Mouse (Mus musculus): Measurements from ENCODE around the gene Yod1. TPM values are rescaled to one million over a fixed set of nuclear protein-coding genes. Genes with fewer than 3 reads are reported as not detected.

Gene Yod1
- 5.9 and 7.5 TPM in 2 replicates for polyA plus RNA-seq (2014; fragmentation: Nextera tagmentation; extraction: Ambion mirVana)

DNA sequence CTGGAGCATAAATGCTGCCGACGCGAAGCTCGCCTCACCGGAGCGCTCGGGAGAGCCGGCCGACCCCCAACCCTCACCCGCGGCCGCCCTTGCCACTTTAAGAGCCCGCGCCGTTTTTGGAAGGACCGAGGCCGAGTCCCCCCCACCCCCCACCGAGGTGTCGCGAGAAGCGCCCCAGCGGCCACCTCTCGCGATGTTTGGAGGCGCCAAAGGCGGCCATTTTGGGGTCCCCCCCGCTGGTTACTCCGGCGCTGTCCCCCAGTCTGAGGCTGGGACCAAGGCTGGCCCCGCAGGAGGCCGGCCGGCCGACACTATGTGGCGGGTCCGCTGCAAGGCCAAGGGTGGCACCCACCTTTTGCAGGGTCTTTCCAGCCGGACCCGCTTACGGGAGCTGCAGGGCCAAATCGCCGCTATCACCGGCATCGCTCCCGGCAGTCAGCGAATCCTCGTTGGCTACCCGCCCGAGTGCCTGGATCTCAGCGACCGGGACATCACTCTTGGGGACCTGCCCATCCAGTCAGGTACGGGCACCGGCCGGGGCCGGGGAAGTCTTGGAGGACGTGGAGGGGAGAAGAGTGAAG is at the start of gene Yod1:
Gene Yod1, plus strand, starts transcription at position 37 of the 581 bp plus-strand sequence.
- H3K4me3 ChIP-seq (ENCODE audit: low read depth, low read length): peak within 1 kb of the TSS; percentile 83
- H3K36me3 ChIP-seq (replicated peaks; ENCODE audit: control insufficient read depth, insufficient read depth, low read depth, low read length): no peaks in the 10 kb centered on the region
- ATAC-seq (replicated peaks; ENCODE audit: insufficient number of reproducible peaks, low FRiP score, low TSS enrichment, low read depth) (peak; percentile 75), DNase-seq (ENCODE audit: low spot score) (peak; percentile 93)
- H3K4me1 ChIP-seq (ENCODE audit: control insufficient read depth, insufficient read depth, low read length): no peaks in the 10 kb centered on the region
- peak within 1 kb of the TSS; percentile 88 for H3K4me2 ChIP-seq (ENCODE audit: low read depth, low read length)
- H3K9me3 ChIP-seq (replicated peaks; ENCODE audit: control insufficient read depth, low read length): no peaks in the 10 kb centered on the region
- peak within 1 kb of the TSS; percentile 3; the same call in 1 of the 2 replicates for H3K27ac ChIP-seq (replicated peaks; ENCODE audit: low read depth, low read length)
- no peaks in the 10 kb centered on the region for H3K27me3 ChIP-seq (ENCODE audit: control insufficient read depth, insufficient read depth, low read length)
- under 1% methylated on average over 53 of the region's 54 CpGs for WGBS
- H3K9ac ChIP-seq (replicated peaks; ENCODE audit: low read length): peak within 1 kb of the TSS; percentile 95

DNA sequence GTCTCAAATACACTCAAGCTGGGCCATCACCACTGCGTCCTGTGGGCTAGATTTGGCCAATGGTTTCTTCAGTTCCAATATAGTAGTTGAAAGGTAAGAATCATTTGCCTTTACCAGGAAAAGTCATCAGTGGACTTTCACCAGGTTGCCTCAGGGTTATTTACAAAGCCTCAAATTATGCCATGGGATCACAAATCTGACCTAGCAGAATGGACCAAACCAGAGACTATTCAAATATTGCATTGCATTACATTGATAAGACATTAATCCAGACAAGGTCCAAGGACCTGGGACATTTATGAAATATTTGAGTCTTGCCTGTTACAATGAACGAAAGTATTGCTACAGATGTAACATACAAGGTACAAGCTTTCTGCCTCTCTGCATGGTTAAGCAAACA is 38.6 kb upstream of the Yod1 start:
- WGBS: 85% methylated on average over 2 of the region's 2 CpGs
- DNase-seq (ENCODE audit: low spot score): no peak
- no peaks in the 10 kb centered on the region for H3K36me3 ChIP-seq (replicated peaks; ENCODE audit: control insufficient read depth, insufficient read depth, low read depth, low read length)

DNA sequence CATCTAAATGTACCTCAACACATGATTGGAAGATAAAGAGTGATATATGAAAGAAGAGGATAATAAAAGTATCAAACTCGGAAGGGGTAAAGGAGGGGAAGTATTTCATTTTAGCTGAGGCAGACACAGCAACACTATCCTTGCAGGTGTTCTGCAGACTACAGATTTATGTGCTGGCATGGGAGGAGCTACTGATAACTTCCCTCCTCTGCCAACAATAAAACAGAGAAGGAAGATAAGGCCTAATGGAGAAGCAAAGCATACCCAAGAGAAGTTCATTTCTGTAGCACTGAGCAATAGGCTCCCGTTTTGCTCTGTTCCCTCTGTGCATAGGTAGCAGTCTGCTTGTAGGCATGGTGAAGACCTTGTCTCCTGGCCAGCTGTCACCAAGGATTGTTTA is 36.1 kb upstream of the Yod1 start:
- Histone ChIP-seq H3K9ac (replicated peaks; ENCODE audit: low read length) (no peak overlapping the region), H3K4me2 (ENCODE audit: low read depth, low read length) (no peak overlapping the region), H3K27ac (replicated peaks; ENCODE audit: low read depth, low read length) (no peak overlapping the region), H3K4me1 (ENCODE audit: control insufficient read depth, insufficient read depth, low read length) (no peaks in the 10 kb centered on the region), H3K4me3 (ENCODE audit: low read depth, low read length) (no peak overlapping the region), H3K27me3 (ENCODE audit: control insufficient read depth, insufficient read depth, low read length) (no peaks in the 10 kb centered on the region), H3K9me3 (replicated peaks; ENCODE audit: control insufficient read depth, low read length) (no peaks in the 10 kb centered on the region), H3K36me3 (replicated peaks; ENCODE audit: control insufficient read depth, insufficient read depth, low read depth, low read length) (no peaks in the 10 kb centered on the region)
- 93% methylated on average over 2 of the region's 2 CpGs for WGBS
- DNase-seq (ENCODE audit: low spot score): no peak
- no peak for ATAC-seq (replicated peaks; ENCODE audit: insufficient number of reproducible peaks, low FRiP score, low TSS enrichment, low read depth)

More for the DNA sequence above, 38.6 kb upstream of the Yod1 start:
- Histone ChIP-seq H3K9ac (replicated peaks; ENCODE audit: low read length) (no peak overlapping the region), H3K27me3 (ENCODE audit: control insufficient read depth, insufficient read depth, low read length) (no peaks in the 10 kb centered on the region), H3K4me3 (ENCODE audit: low read depth, low read length) (no peak overlapping the region), H3K27ac (replicated peaks; ENCODE audit: low read depth, low read length) (no peak overlapping the region), H3K9me3 (replicated peaks; ENCODE audit: control insufficient read depth, low read length) (no peaks in the 10 kb centered on the region), H3K4me2 (ENCODE audit: low read depth, low read length) (no peak overlapping the region), H3K4me1 (ENCODE audit: control insufficient read depth, insufficient read depth, low read length) (no peaks in the 10 kb centered on the region)
- no peak for ATAC-seq (replicated peaks; ENCODE audit: insufficient number of reproducible peaks, low FRiP score, low TSS enrichment, low read depth)

DNA sequence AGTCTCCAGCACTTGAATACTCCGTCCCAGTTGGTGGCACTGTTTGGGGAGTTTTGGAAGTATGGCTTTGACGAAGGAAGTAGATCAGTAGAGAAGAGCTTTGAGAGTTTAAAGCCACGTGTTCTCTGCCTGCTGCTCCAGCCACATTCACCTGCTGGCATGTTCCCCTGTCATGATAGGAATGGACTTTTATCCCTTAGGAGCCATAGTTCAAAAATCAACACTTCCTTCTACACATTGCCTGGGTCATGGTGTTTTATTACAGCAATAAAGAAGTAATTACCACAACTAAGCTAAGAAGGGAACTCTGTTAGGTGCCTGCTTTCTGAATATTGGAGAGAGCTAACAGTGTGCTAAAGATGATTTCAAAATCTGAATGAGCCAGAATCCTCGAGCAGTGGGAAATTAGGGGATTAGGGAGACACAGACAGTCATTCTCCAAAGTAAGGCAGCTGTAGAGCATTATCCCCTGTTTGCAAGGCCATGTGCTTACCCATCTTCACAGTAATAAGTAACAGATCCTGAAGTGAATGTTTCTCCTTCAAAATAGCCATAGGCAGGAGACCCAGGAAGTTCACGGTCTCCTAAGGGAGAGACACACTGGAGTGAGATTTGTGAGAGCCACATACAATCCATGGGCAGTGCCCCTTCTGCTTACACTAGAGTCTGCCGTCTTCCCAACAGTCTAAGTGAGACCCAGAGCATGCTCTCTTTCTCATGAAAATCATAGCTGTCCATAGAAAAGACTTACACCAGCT is 35.3 kb upstream of the Yod1 start:
- H3K27ac ChIP-seq (replicated peaks; ENCODE audit: low read depth, low read length): no peak overlapping the region
- H3K9ac ChIP-seq (replicated peaks; ENCODE audit: low read length): no peak overlapping the region
- ATAC-seq (replicated peaks; ENCODE audit: insufficient number of reproducible peaks, low FRiP score, low TSS enrichment, low read depth): no peak
- H3K4me3 ChIP-seq (ENCODE audit: low read depth, low read length): no peak overlapping the region
- no peaks in the 10 kb centered on the region for H3K27me3 ChIP-seq (ENCODE audit: control insufficient read depth, insufficient read depth, low read length)
- H3K36me3 ChIP-seq (replicated peaks; ENCODE audit: control insufficient read depth, insufficient read depth, low read depth, low read length): no peaks in the 10 kb centered on the region
- no peak for DNase-seq (ENCODE audit: low spot score)
- no peaks in the 10 kb centered on the region for H3K4me1 ChIP-seq (ENCODE audit: control insufficient read depth, insufficient read depth, low read length)
- 69% methylated on average over 6 of the region's 6 CpGs for WGBS
- H3K4me2 ChIP-seq (ENCODE audit: low read depth, low read length): no peak overlapping the region
- H3K9me3 ChIP-seq (replicated peaks; ENCODE audit: control insufficient read depth, low read length): no peaks in the 10 kb centered on the region

DNA sequence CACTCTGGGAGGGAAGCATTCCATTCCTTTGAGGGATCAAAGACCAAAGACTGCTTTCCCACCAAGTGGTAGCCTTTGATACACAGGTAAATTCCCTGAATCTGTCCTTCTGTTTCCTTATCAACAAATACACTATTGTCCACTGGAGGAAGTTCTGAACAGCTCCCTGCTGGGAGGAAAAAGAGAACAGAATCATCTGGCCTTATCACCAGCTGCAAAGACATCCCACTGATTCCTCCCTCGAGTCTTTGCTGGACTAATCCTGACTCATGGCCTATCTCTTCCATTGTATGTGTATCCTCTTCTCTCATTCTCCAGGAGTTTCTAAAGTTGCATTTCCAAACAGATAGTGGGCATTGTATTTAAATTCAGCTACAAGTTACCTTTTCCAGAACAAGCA is 33.2 kb upstream of the Yod1 start:
- WGBS: 50% methylated on average over 1 of the region's 1 CpGs
- Histone ChIP-seq H3K27me3 (ENCODE audit: control insufficient read depth, insufficient read depth, low read length) (no peaks in the 10 kb centered on the region), H3K4me3 (ENCODE audit: low read depth, low read length) (no peak overlapping the region), H3K36me3 (replicated peaks; ENCODE audit: control insufficient read depth, insufficient read depth, low read depth, low read length) (no peaks in the 10 kb centered on the region), H3K4me1 (ENCODE audit: control insufficient read depth, insufficient read depth, low read length) (no peaks in the 10 kb centered on the region), H3K9ac (replicated peaks; ENCODE audit: low read length) (no peak overlapping the region), H3K27ac (replicated peaks; ENCODE audit: low read depth, low read length) (no peak overlapping the region), H3K4me2 (ENCODE audit: low read depth, low read length) (no peak overlapping the region), H3K9me3 (replicated peaks; ENCODE audit: control insufficient read depth, low read length) (no peaks in the 10 kb centered on the region)
- no peak for DNase-seq (ENCODE audit: low spot score)
- ATAC-seq (replicated peaks; ENCODE audit: insufficient number of reproducible peaks, low FRiP score, low TSS enrichment, low read depth): no peak

DNA sequence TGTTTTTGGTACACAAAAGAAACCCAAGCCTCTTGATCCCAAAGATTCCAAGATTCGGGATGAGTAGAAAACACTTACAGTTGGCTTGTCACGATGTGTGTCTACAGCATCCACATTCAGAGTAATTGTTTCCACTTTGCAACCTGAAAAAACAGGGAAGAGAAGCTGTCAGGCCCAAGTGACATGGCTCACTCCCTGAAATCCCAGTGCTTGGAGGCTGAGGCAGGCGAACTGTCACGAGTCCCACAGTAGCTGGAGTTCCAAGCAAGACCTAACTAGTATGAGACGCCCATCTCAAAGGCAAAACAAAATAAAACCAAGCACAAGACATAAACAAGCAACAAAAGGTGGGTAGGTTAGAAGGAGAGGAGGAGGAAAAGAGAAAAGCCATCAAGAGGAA is 18.5 kb upstream of the Yod1 start:
- Histone ChIP-seq H3K4me2 (ENCODE audit: low read depth, low read length) (no peak overlapping the region), H3K27me3 (ENCODE audit: control insufficient read depth, insufficient read depth, low read length) (no peaks in the 10 kb centered on the region), H3K9me3 (replicated peaks; ENCODE audit: control insufficient read depth, low read length) (no peaks in the 10 kb centered on the region), H3K4me3 (ENCODE audit: low read depth, low read length) (no peak overlapping the region), H3K9ac (replicated peaks; ENCODE audit: low read length) (no peak overlapping the region), H3K27ac (replicated peaks; ENCODE audit: low read depth, low read length) (no peak overlapping the region), H3K36me3 (replicated peaks; ENCODE audit: control insufficient read depth, insufficient read depth, low read depth, low read length) (no peaks in the 10 kb centered on the region), H3K4me1 (ENCODE audit: control insufficient read depth, insufficient read depth, low read length) (no peaks in the 10 kb centered on the region)
- DNase-seq (ENCODE audit: low spot score) (no peak), ATAC-seq (replicated peaks; ENCODE audit: insufficient number of reproducible peaks, low FRiP score, low TSS enrichment, low read depth) (no peak)
- WGBS: 92% methylated on average over 5 of the region's 5 CpGs

DNA sequence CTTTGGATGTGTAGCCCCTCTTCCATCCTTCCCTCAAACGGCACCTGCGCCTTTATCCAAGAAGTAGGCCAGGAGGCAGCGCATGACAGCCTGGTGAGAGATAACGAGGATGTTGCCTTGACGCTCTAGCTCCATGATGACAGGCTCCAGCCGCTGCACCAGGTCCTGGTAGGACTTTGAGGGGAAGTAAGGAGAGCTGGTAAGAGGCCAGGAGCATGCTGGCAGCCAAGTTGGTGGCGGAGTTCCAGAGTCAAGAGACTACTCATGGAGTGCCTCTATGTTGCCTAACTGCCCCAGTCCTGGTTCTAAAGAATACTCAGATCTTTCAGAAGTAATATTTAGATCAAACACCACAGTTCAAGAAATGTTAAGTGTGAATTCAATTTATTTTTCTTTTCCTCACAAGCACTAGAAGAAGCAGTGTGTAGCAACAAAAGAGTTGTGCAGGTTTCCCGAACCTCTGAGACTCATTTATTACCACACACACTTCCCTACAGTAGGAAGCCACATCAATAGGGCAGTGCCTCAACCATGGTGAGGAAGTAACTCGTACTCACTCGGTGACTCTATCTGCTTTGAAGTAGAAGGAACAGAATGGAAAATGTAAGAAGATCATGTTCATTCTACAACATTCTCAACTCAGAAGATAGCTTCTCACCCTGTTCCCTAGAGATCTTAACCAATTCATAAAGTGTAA is 17.0 kb upstream of the Yod1 start:
- Histone ChIP-seq H3K4me3 (ENCODE audit: low read depth, low read length) (no peak overlapping the region), H3K27me3 (ENCODE audit: control insufficient read depth, insufficient read depth, low read length) (no peaks in the 10 kb centered on the region), H3K36me3 (replicated peaks; ENCODE audit: control insufficient read depth, insufficient read depth, low read depth, low read length) (no peaks in the 10 kb centered on the region), H3K27ac (replicated peaks; ENCODE audit: low read depth, low read length) (no peak overlapping the region), H3K9me3 (replicated peaks; ENCODE audit: control insufficient read depth, low read length) (no peaks in the 10 kb centered on the region), H3K9ac (replicated peaks; ENCODE audit: low read length) (no peak overlapping the region), H3K4me2 (ENCODE audit: low read depth, low read length) (no peak overlapping the region), H3K4me1 (ENCODE audit: control insufficient read depth, insufficient read depth, low read length) (no peaks in the 10 kb centered on the region)
- ATAC-seq (replicated peaks; ENCODE audit: insufficient number of reproducible peaks, low FRiP score, low TSS enrichment, low read depth) (no peak), DNase-seq (ENCODE audit: low spot score) (no peak)
- WGBS: 91% methylated on average over 10 of the region's 10 CpGs

DNA sequence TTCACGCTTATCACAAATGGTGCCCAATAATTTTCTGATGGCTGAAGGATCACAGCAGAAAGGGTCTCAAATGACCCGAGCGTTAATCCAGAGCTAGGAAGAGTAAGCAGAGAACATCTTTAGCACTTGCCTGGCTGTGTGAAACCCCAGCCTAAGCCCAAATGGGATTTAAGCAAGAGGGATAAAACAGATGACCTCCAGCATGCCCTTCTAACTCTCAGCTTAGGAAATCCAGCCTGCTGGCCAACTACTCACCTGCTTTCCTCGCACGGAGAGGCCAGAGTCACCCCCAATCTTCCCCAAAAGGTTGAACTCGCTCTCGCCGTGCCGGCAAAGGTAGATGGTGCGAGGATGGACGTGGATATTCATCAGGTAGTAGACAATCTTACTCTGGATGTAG is 15.2 kb upstream of the Yod1 start:
- H3K36me3 ChIP-seq (replicated peaks; ENCODE audit: control insufficient read depth, insufficient read depth, low read depth, low read length): no peaks in the 10 kb centered on the region
- no peaks in the 10 kb centered on the region for H3K4me1 ChIP-seq (ENCODE audit: control insufficient read depth, insufficient read depth, low read length)
- no peak overlapping the region for H3K4me3 ChIP-seq (ENCODE audit: low read depth, low read length)
- H3K4me2 ChIP-seq (ENCODE audit: low read depth, low read length): no peak overlapping the region
- no peak overlapping the region for H3K27ac ChIP-seq (replicated peaks; ENCODE audit: low read depth, low read length)
- no peak overlapping the region for H3K9ac ChIP-seq (replicated peaks; ENCODE audit: low read length)
- no peaks in the 10 kb centered on the region for H3K9me3 ChIP-seq (replicated peaks; ENCODE audit: control insufficient read depth, low read length)
- no peak for DNase-seq (ENCODE audit: low spot score)
- 95% methylated on average over 11 of the region's 11 CpGs for WGBS
- no peaks in the 10 kb centered on the region for H3K27me3 ChIP-seq (ENCODE audit: control insufficient read depth, insufficient read depth, low read length)
- no peak for ATAC-seq (replicated peaks; ENCODE audit: insufficient number of reproducible peaks, low FRiP score, low TSS enrichment, low read depth)

Data from embryonic facial prominence, embryonic 11.5 days (tissue).